Mouse (Mus musculus) mouse embryonic stem cell (cell line): ENCODE measurements at regions not wholly inside any gene's neighbourhood (a gene's known extent, or its start where the extent isn't known, plus 50 kb on each side); places are given as distances from the start of the nearest gene placed in this dataset.

ENCODE experiments used
- in situ Hi-C, 2 experiments: fragments of 300-500 bp; cut with MboI; formaldehyde crosslinking; loops; 1 replicate in 1 of 2; 3 replicates in 1 of 2; pipeline ENCODE4 v1.14.3; 2019 to 2020; ENCODE audit warnings: low sequenced_read_pairs in 2 of 2, low pct_unique_long_range_greater_than_20kb in 1 of 2, mixed read lengths in 1 of 2; ENCODE audit not compliant: unreplicated experiment in 1 of 2

GRCm38 (mm10) chr1:150266502-150266901 is 52.7 kb upstream of the Pdc start:
- in situ Hi-C loops: no loop called here

GRCm38 (mm10) chr1:150267003-150267402 is 52.2 kb upstream of the Pdc start:
- in situ Hi-C loops: no loop called here
